Mouse (Mus musculus) heart, embryonic 15.5 days (tissue): Measurements from ENCODE around the gene Gm20532. TPM values are rescaled to one million over a fixed set of nuclear protein-coding genes. Genes with fewer than 3 reads are reported as not detected.

Experiments used
- ATAC-seq: fragments of 200-750 bp; cut with Nextera tagmentation; replicated peaks from 2 replicates; pipeline ENCODE4 v1.8.0; 2017; ENCODE audit warnings: low read depth, moderate TSS enrichment; ENCODE audit not compliant: insufficient number of reproducible peaks, insufficient read depth, low FRiP score
- H3K27ac ChIP-seq: fragments of 300-500 bp; sonication (generic); 2 replicates; pipeline ENCODE4 v1.5.1; 2015; ENCODE audit warnings: mild to moderate bottlenecking, inconsistent platforms
- H3K27me3 ChIP-seq: fragments of 300-500 bp; sonication (generic); 2 replicates; pipeline ENCODE4 v1.6.1; 2015; ENCODE audit warnings: inconsistent platforms
- H3K36me3 ChIP-seq: fragments of 300-500 bp; sonication (generic); 2 replicates; pipeline ENCODE4 v1.6.1; 2015; ENCODE audit warnings: mild to moderate bottlenecking, inconsistent platforms
- H3K4me1 ChIP-seq: fragments of 300-500 bp; sonication (generic); replicated peaks from 2 replicates; pipeline ENCODE4 v1.6.1; 2015; ENCODE audit warnings: inconsistent platforms
- H3K4me2 ChIP-seq: fragments of 300-500 bp; sonication (generic); 2 replicates; pipeline ENCODE4 v1.6.1; 2015; ENCODE audit warnings: inconsistent platforms, mild to moderate bottlenecking, moderate library complexity
- H3K4me3 ChIP-seq: fragments of 300-500 bp; sonication (generic); 2 replicates; pipeline ENCODE4 v1.5.1; 2015; ENCODE audit warnings: mild to moderate bottlenecking, inconsistent platforms
- H3K9ac ChIP-seq: fragments of 300-500 bp; sonication (generic); 2 replicates; pipeline ENCODE4 v1.6.1; 2015; ENCODE audit warnings: mild to moderate bottlenecking, inconsistent platforms
- H3K9me3 ChIP-seq: fragments of 300-500 bp; sonication (generic); replicated peaks from 2 replicates; pipeline ENCODE4 v1.6.1; 2016; ENCODE audit warnings: inconsistent platforms
- WGBS: fragments of 180-500 bp; shearing (Covaris S2); methylation state at CpG from one replicate; pipeline ENCODE4 v1.1.7; 2015; ENCODE audit warnings: mixed read lengths; 5-methylcytosine and 5-hydroxymethylcytosine counted together
- polyA plus RNA-seq: library from polyadenylated mRNA; unstranded; fragments of >200 nt; fragmentation: Nextera tagmentation; extraction: Ambion mirVana; gene quantifications from 2 replicates; pipeline ENCODE4 v1.2.1, GENCODE M21; 2015

Gm20532 gene
- polyA plus RNA-seq, 1 experiment from 2014 or later, result not detected

DNA sequence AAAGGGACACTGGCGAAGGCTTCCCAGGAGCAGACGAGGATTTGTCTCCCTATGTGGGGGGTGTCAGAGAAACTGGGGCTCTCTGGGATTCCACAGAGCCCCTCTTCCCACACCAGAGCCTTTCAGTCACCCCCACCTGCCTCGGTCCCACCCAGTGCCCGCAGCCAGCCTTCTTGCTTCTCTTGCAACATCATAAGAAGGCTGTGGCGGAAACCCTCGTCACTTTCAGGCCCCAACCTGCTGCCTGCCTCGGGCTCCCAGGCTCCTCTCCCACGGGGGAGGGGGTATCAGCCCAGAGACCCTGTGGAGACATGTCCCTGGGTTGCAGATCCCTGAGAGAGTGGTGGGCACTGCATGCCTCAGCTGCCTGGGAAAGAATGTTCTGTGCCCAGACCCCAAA lies 35.0 kb upstream of the Gm20532 start:
- Histone ChIP-seq H3K4me3 (no peak overlapping the region), H3K9ac (no peak overlapping the region), H3K4me2 (no peak overlapping the region), H3K9me3 (no peaks in the 10 kb centered on the region), H3K4me1 (peaks cover 67% of the 10 kb centered on the region), H3K36me3 (no peaks in the 10 kb centered on the region), H3K27ac (peak overlapping the region; percentile 51), H3K27me3 (no peaks in the 10 kb centered on the region)
- ATAC-seq, result no peak
- 64% methylated on average over 8 of the region's 8 CpGs for WGBS

DNA sequence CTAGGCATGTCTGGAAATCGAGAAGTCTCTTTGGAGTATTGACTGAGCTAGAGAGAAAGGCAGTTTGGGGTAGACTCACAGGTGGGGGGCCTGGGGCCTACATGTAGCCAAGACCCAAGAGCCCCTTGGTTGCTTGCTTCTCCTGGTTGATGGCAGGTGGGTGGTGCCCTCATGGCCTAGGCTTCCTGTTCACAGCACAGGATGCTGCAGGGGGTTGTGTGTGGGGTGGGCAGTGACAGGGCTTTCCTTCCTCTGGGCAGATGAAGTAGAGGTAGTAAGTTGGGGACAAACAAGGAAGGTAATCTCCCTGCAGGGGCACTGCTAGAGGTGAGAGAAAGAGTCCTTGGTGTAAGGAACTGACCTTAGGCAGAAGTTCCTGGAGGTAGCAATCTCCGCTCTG lies 34.4 kb upstream of the Gm20532 start:
- H3K4me1 ChIP-seq, result peaks cover 72% of the 10 kb centered on the region
- H3K9me3 ChIP-seq, result no peaks in the 10 kb centered on the region
- peak overlapping the region; percentile 51; the same call in 1 of the 2 replicates for H3K27ac ChIP-seq

GRCm38 (mm10) chr2:26553904-26554303 lies 32.5 kb upstream of the Gm20532 start:
- H3K27ac ChIP-seq, result no peak overlapping the region
- no peak overlapping the region for H3K4me3 ChIP-seq
- no peak overlapping the region for H3K4me2 ChIP-seq
- ATAC-seq, result no peak
- H3K36me3 ChIP-seq, result no peaks in the 10 kb centered on the region
- peaks cover 63% of the 10 kb centered on the region for H3K4me1 ChIP-seq
- H3K9ac ChIP-seq, result no peak overlapping the region
- H3K9me3 ChIP-seq, result no peaks in the 10 kb centered on the region
- no peaks in the 10 kb centered on the region for H3K27me3 ChIP-seq
- WGBS, result 76% methylated on average over 9 of the region's 9 CpGs

More for the DNA sequence above, 34.4 kb upstream of the Gm20532 start:
- Histone ChIP-seq H3K9ac (no peak overlapping the region), H3K4me3 (no peak overlapping the region), H3K4me2 (no peak overlapping the region), H3K27me3 (no peaks in the 10 kb centered on the region), H3K36me3 (no peaks in the 10 kb centered on the region)
- no peak for ATAC-seq
- WGBS, result 84% methylated on average over 2 of the region's 2 CpGs

- Histone ChIP-seq H3K9ac (no peak overlapping the region), H3K27me3 (no peaks in the 10 kb centered on the region), H3K27ac (peak overlapping the region; percentile 24; the same call in 1 of the 2 replicates), H3K9me3 (no peaks in the 10 kb centered on the region), H3K4me2 (no peak overlapping the region), H3K36me3 (no peaks in the 10 kb centered on the region), H3K4me1 (peaks cover 56% of the 10 kb centered on the region), H3K4me3 (no peak overlapping the region)
- no peak for ATAC-seq
- WGBS, result 48% methylated on average over 4 of the region's 4 CpGs
These were observed 31.4 kb upstream of the Gm20532 start for GRCm38 (mm10) chr2:26555076-26555475.

- no peaks in the 10 kb centered on the region for H3K36me3 ChIP-seq
- no peaks in the 10 kb centered on the region for H3K9me3 ChIP-seq
- H3K4me1 ChIP-seq, result peaks cover 51% of the 10 kb centered on the region
- 31% methylated on average over 4 of the region's 4 CpGs for WGBS
- H3K9ac ChIP-seq, result no peak overlapping the region
- peak; percentile 24 for ATAC-seq
- peak overlapping the region; percentile 71 for H3K27ac ChIP-seq
- H3K27me3 ChIP-seq, result no peaks in the 10 kb centered on the region
- peak overlapping the region; percentile 32 for H3K4me2 ChIP-seq
- H3K4me3 ChIP-seq, result no peak overlapping the region
These were observed 29.9 kb upstream of the Gm20532 start for GRCm38 (mm10) chr2:26556535-26556993.

DNA sequence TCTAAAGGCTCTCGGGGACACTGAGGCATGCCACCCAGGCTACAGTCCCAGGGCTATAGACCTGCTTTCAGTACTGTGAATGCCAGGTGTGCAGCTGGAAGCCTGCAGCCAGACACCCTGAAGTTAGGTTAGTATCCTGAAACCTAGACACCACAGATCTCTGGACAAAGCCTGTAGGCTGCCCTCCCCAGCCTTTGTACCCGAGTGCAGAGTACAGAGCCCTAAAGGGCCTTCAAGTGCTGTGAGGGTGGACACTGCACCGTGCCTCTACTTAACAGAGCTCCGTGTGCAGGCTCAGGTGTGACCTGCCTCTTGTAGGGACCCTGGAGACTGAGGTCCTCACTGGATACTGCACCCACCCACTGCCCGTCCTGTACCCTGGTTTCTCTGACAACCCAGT lies 25.9 kb upstream of the Gm20532 start:
- 82% methylated on average over 5 of the region's 5 CpGs for WGBS
- Histone ChIP-seq H3K4me3 (no peak overlapping the region), H3K27ac (no peak overlapping the region), H3K27me3 (no peaks in the 10 kb centered on the region), H3K36me3 (no peaks in the 10 kb centered on the region), H3K9me3 (no peaks in the 10 kb centered on the region), H3K4me2 (no peak overlapping the region), H3K4me1 (peaks cover 28% of the 10 kb centered on the region), H3K9ac (no peak overlapping the region)
- no peak for ATAC-seq

- no peak overlapping the region for H3K4me3 ChIP-seq
- H3K27ac ChIP-seq, result no peak overlapping the region
- no peak overlapping the region for H3K9ac ChIP-seq
- no peaks in the 10 kb centered on the region for H3K9me3 ChIP-seq
- H3K4me1 ChIP-seq, result peaks cover 22% of the 10 kb centered on the region
- no peak overlapping the region for H3K4me2 ChIP-seq
- no peaks in the 10 kb centered on the region for H3K27me3 ChIP-seq
- 37% methylated on average over 6 of the region's 6 CpGs for WGBS
- no peaks in the 10 kb centered on the region for H3K36me3 ChIP-seq
- peak; percentile 56; the same call in 1 of the 2 replicates for ATAC-seq
These were observed 25.0 kb upstream of the Gm20532 start for GRCm38 (mm10) chr2:26561351-26562016.

DNA sequence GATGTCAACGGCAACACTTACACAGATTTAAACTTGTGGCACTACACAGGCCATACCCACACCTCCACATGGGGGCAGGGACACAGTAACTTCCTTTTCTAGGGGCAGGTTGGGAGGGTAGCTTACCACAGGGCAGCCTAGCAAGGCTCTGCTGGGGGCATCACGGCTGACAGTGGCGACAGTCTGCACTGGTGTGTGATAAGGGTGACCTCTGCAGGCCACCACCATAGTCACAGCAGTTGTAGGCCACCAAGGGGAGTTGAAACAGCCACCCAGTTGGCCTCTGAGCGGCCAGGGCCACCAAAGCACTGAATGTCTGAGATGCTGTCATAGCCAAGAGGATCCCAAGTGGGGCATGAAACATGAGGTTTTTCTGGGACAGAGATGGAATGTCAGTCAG lies 20.2 kb upstream of the Gm20532 start:
- Histone ChIP-seq H3K27ac (no peak overlapping the region), H3K4me3 (no peak overlapping the region), H3K4me2 (no peak overlapping the region), H3K9ac (no peak overlapping the region), H3K4me1 (peaks cover 15% of the 10 kb centered on the region), H3K27me3 (no peaks in the 10 kb centered on the region), H3K9me3 (no peaks in the 10 kb centered on the region), H3K36me3 (no peaks in the 10 kb centered on the region)
- peak; percentile 28; the same call in 1 of the 2 replicates for ATAC-seq
- 11% methylated on average over 4 of the region's 4 CpGs for WGBS

GRCm38 (mm10) chr2:26570034-26570433 lies 16.4 kb upstream of the Gm20532 start:
- Histone ChIP-seq H3K4me1 (peaks cover 50% of the 10 kb centered on the region), H3K4me3 (no peak overlapping the region), H3K27me3 (no peaks in the 10 kb centered on the region), H3K9me3 (no peaks in the 10 kb centered on the region), H3K4me2 (no peak overlapping the region), H3K9ac (no peak overlapping the region), H3K27ac (peak overlapping the region; percentile 86), H3K36me3 (no peaks in the 10 kb centered on the region)
- ATAC-seq, result no peak
- WGBS, result 14% methylated on average over 3 of the region's 3 CpGs

DNA sequence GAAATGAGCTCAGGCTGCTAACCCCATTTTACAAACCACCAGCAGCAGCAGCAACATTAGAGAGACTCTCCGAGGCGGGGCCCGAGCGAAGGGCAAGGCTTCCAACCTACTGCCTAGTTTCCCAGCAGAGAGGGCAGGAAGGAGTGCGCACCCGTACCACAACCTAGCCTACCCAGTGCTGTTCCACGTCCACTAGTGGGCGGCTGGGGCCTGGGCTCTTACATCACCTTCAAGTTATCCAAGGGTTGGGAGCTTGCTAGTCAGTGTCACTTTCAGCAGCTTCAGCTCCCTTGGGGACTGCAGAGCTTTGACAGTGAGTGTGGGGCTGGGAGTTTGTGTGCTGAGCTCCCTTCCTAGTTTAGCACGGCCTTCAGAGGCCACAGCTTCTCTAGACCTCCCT lies 15.0 kb upstream of the Gm20532 start:
- Histone ChIP-seq H3K4me3 (no peak overlapping the region), H3K27me3 (no peaks in the 10 kb centered on the region), H3K27ac (peak overlapping the region; percentile 86), H3K4me2 (peak overlapping the region; percentile 12), H3K9ac (no peak overlapping the region), H3K9me3 (no peaks in the 10 kb centered on the region), H3K36me3 (no peaks in the 10 kb centered on the region), H3K4me1 (peaks cover 58% of the 10 kb centered on the region)
- ATAC-seq, result peak; percentile 25; the same call in 1 of the 2 replicates
- WGBS, result 54% methylated on average over 9 of the region's 9 CpGs

GRCm38 (mm10) chr2:26571826-26572225 lies 14.6 kb upstream of the Gm20532 start:
- Histone ChIP-seq H3K4me1 (peaks cover 61% of the 10 kb centered on the region), H3K4me2 (peak overlapping the region; percentile 12), H3K27me3 (no peaks in the 10 kb centered on the region), H3K4me3 (no peak overlapping the region), H3K9me3 (no peaks in the 10 kb centered on the region), H3K27ac (peak overlapping the region; percentile 86), H3K36me3 (no peaks in the 10 kb centered on the region), H3K9ac (no peak overlapping the region)
- 33% methylated on average over 5 of the region's 5 CpGs for WGBS
- ATAC-seq, result peak; percentile 62

DNA sequence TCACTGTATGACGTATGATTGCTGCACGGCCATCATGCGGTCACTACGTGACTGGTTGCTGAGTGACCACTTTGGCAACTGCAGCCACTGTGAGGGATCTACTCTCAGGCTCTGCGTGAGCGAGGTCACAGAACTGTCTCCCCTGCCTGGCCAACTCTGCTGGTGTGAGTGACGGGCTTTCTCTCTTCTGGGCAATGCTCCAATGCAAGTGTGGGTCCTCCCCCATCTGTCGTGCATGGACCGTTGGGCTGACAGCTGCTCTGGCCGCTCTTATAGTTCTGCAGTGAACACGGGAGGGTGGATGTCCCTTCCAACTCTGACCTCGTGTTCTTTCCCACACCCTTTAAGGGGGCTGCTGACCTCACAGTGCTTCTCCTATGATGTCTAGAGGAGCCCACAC lies 13.0 kb upstream of the Gm20532 start:
- 20% methylated on average over 12 of the region's 12 CpGs for WGBS
- ATAC-seq, result peak; percentile 55
- no peak overlapping the region for H3K4me3 ChIP-seq
- H3K9me3 ChIP-seq, result no peaks in the 10 kb centered on the region
- H3K9ac ChIP-seq, result no peak overlapping the region
- H3K27ac ChIP-seq, result peak overlapping the region; percentile 86
- H3K36me3 ChIP-seq, result no peaks in the 10 kb centered on the region
- peaks cover 66% of the 10 kb centered on the region for H3K4me1 ChIP-seq
- no peaks in the 10 kb centered on the region for H3K27me3 ChIP-seq
- peak overlapping the region; percentile 47 for H3K4me2 ChIP-seq
